Mouse (Mus musculus) hindbrain, embryonic 16.5 days (tissue): ENCODE measurements around the gene Casp12. TPM values are rescaled to one million over a fixed set of nuclear protein-coding genes. Genes with fewer than 3 reads are reported as not detected.

Source experiments
- ATAC-seq: fragments of 200-750 bp; cut with Nextera tagmentation; 2 replicates; pipeline ENCODE4 v1.8.0; 2017; ENCODE audit warnings: moderate TSS enrichment, moderate library complexity
- H3K27ac ChIP-seq: fragments of 300-500 bp; sonication (generic); 2 replicates; pipeline ENCODE4 v1.5.1; 2014; ENCODE audit warnings: low read depth, mild to moderate bottlenecking, control low read depth, low read length, moderate library complexity
- H3K27me3 ChIP-seq: fragments of 300-500 bp; sonication (generic); replicated peaks from 2 replicates; pipeline ENCODE4 v1.6.1; 2014; ENCODE audit warnings: low read length; ENCODE audit not compliant: control insufficient read depth, insufficient read depth
- H3K36me3 ChIP-seq: fragments of 300-500 bp; sonication (generic); 2 replicates; pipeline ENCODE4 v1.6.1; 2014; ENCODE audit warnings: mild to moderate bottlenecking, low read length, moderate library complexity, mixed read lengths; ENCODE audit not compliant: control insufficient read depth, insufficient read depth
- H3K4me1 ChIP-seq: fragments of 300-500 bp; sonication (generic); 2 replicates; pipeline ENCODE4 v1.6.1; 2014; ENCODE audit warnings: low read depth, low read length; ENCODE audit not compliant: control insufficient read depth, insufficient read depth
- H3K4me2 ChIP-seq: fragments of 300-500 bp; sonication (generic); 2 replicates; pipeline ENCODE4 v1.6.1; 2014; ENCODE audit warnings: mild to moderate bottlenecking, low read length, control low read depth, moderate library complexity
- H3K4me3 ChIP-seq: fragments of 300-500 bp; sonication (generic); 2 replicates; pipeline ENCODE4 v1.5.1; 2014; ENCODE audit warnings: mild to moderate bottlenecking, low read length, control low read depth, moderate library complexity
- H3K9ac ChIP-seq: fragments of 300-500 bp; sonication (generic); 2 replicates; pipeline ENCODE4 v1.6.1; 2014; ENCODE audit warnings: low read depth, mild to moderate bottlenecking, control low read depth, low read length, moderate library complexity
- H3K9me3 ChIP-seq: fragments of 300-500 bp; sonication (generic); 2 replicates; pipeline ENCODE4 v1.6.1; 2014; ENCODE audit warnings: mild to moderate bottlenecking, low read length, moderate library complexity; ENCODE audit not compliant: control insufficient read depth
- WGBS: fragments of 180-500 bp; shearing (Covaris S2); extraction: QIAGEN DNeasy Blood & Tissue Kit; methylation state at CpG from one replicate; pipeline ENCODE4 v1.1.7; 2014; 5-methylcytosine and 5-hydroxymethylcytosine counted together
- polyA plus RNA-seq: library from polyadenylated mRNA; unstranded; fragments of >200 nt; fragmentation: Nextera tagmentation; extraction: Ambion mirVana; gene quantifications from 2 replicates; pipeline ENCODE4 v1.2.1, GENCODE M21; 2015

Casp12 gene
- polyA plus RNA-seq, 1 experiment from 2014 or later = 1.4 TPM

DNA sequence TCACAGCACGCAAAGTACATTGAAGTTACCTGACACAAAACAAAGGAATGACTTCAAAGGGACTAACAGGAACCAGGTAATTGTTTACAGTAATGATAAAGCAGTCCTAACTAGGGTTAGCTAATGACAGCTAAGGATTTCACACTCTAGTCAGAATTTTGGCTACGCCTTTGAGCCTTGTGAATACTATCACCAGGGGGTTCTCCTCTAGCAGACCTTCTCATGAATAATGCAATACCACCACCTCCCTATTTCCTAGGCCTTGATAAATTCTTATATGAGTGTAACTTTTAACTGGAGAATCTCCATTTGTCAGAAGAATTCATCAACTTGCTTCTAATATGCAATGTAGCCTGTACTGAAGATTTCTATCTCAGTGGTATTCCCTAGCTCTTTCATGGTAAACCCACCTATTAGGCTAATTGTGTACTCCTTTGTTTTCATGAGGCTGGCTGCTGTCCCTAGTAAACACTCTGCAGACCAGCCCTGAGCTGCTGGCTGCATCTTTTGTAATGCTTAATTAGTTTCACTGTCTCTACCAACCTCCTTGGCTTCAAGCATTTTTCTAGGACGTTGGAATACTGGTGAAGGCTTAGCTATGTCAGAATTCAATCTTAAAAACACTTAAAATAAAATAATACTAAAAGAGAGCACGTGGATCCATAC is 67.3 kb downstream of the Casp12 start:
- no peaks in the 10 kb centered on the region for H3K9me3 ChIP-seq
- no peaks in the 10 kb centered on the region for H3K27me3 ChIP-seq
- ATAC-seq = peak; percentile 80
- 21% methylated on average over 4 of the region's 4 CpGs for WGBS
- H3K36me3 ChIP-seq = no peaks in the 10 kb centered on the region
- no peaks in the 10 kb centered on the region for H3K4me1 ChIP-seq
- no peak overlapping the region for H3K4me3 ChIP-seq
- H3K27ac ChIP-seq = no peak overlapping the region
- H3K9ac ChIP-seq = no peak overlapping the region
- H3K4me2 ChIP-seq = no peak overlapping the region

- Histone ChIP-seq H3K4me3 (no peak overlapping the region), H3K9me3 (no peaks in the 10 kb centered on the region)
- 56% methylated on average over 2 of the region's 2 CpGs for WGBS
Measured at GRCm38 (mm10) chr9:5417871-5418270, 72.6 kb downstream of the Casp12 start.

More at GRCm38 (mm10) chr9:5417871-5418270, 72.6 kb downstream of the Casp12 start:
- Histone ChIP-seq H3K27ac (no peak overlapping the region), H3K9ac (no peak overlapping the region), H3K4me2 (no peak overlapping the region), H3K4me1 (no peaks in the 10 kb centered on the region), H3K36me3 (no peaks in the 10 kb centered on the region), H3K27me3 (no peaks in the 10 kb centered on the region)
- ATAC-seq = no peak

Other genes starting within 250 kb of the Casp12 start
- 1.2 and 1.4 TPM in 2 replicates for gene Casp1, start 46.9 kb upstream of the Casp12 start, polyA plus RNA-seq
- gene Casp4, start 36.6 kb upstream of the Casp12 start, polyA plus RNA-seq = 0.18 and 0.21 TPM in 2 replicates